Mouse (Mus musculus): ENCODE measurements at regions not wholly inside any gene's neighbourhood (a gene's known extent, or its start where the extent isn't known, plus 50 kb on each side); places are given as distances from the start of the nearest gene placed in this dataset.
A peak's percentile ranks its signal among the peaks of the same experiment; 100 is the strongest.

GRCm38 (mm10) chr8:127885831-127886230 is 472.6 kb upstream of the Nrp1 start:
- ATAC-seq (ENCODE audit: low FRiP score) (no peak), DNase-seq (ENCODE audit: low spot score, missing footprints) (no peak)
- H3K9me3 ChIP-seq (ENCODE audit: control insufficient read depth, low read length), result no peaks in the 10 kb centered on the region
- no peaks in the 10 kb centered on the region for H3K36me3 ChIP-seq (ENCODE audit: control insufficient read depth, insufficient read depth, low read length)
- H3K9ac ChIP-seq (ENCODE audit: low read length), result no peak overlapping the region
- whole genome bisulfite sequencing, result 81% methylated on average over 3 of the region's 3 CpGs
- no peak overlapping the region for H3K4me3 ChIP-seq (ENCODE audit: low read depth, low read length)
- no peaks in the 10 kb centered on the region for H3K4me1 ChIP-seq (ENCODE audit: control insufficient read depth, insufficient read depth, low read length)
- H3K27ac ChIP-seq (ENCODE audit: low read depth, low read length), result no peak overlapping the region
- H3K27me3 ChIP-seq (ENCODE audit: control insufficient read depth, insufficient read depth, low read length), result no peaks in the 10 kb centered on the region
- H3K4me2 ChIP-seq, result no peak overlapping the region

GRCm38 (mm10) chr8:127890729-127891128 is 467.7 kb upstream of the Nrp1 start:
- Histone ChIP-seq H3K4me2 (no peak overlapping the region), H3K9ac (ENCODE audit: low read length) (no peak overlapping the region), H3K4me1 (ENCODE audit: control insufficient read depth, insufficient read depth, low read length) (no peaks in the 10 kb centered on the region), H3K27me3 (ENCODE audit: control insufficient read depth, insufficient read depth, low read length) (no peaks in the 10 kb centered on the region), H3K27ac (ENCODE audit: low read depth, low read length) (no peak overlapping the region), H3K36me3 (ENCODE audit: control insufficient read depth, insufficient read depth, low read length) (no peaks in the 10 kb centered on the region), H3K9me3 (ENCODE audit: control insufficient read depth, low read length) (no peaks in the 10 kb centered on the region), H3K4me3 (ENCODE audit: low read depth, low read length) (no peak overlapping the region)
- ATAC-seq (ENCODE audit: low FRiP score) (no peak), DNase-seq (ENCODE audit: low spot score, missing footprints) (peak; percentile 14)
- WGBS, result 61% methylated on average over 6 of the region's 6 CpGs

- H3K4me3 ChIP-seq (ENCODE audit: low read depth, low read length), result no peak overlapping the region
- H3K4me2 ChIP-seq, result no peak overlapping the region
- DNase-seq (ENCODE audit: low spot score, missing footprints) (peak; percentile 73), ATAC-seq (ENCODE audit: low FRiP score) (no peak)
- H3K27ac ChIP-seq (ENCODE audit: low read depth, low read length), result no peak overlapping the region
- no peaks in the 10 kb centered on the region for H3K27me3 ChIP-seq (ENCODE audit: control insufficient read depth, insufficient read depth, low read length)
- H3K4me1 ChIP-seq (ENCODE audit: control insufficient read depth, insufficient read depth, low read length), result no peaks in the 10 kb centered on the region
- no peak overlapping the region for H3K9ac ChIP-seq (ENCODE audit: low read length)
- no peaks in the 10 kb centered on the region for H3K36me3 ChIP-seq (ENCODE audit: control insufficient read depth, insufficient read depth, low read length)
- H3K9me3 ChIP-seq (ENCODE audit: control insufficient read depth, low read length), result no peaks in the 10 kb centered on the region
Observed at GRCm38 (mm10) chr8:127894284-127894683, 464.1 kb upstream of the Nrp1 start.

- Histone ChIP-seq H3K9me3 (ENCODE audit: control insufficient read depth, low read length) (no peaks in the 10 kb centered on the region), H3K9ac (ENCODE audit: low read length) (no peak overlapping the region), H3K4me3 (ENCODE audit: low read depth, low read length) (no peak overlapping the region), H3K27me3 (ENCODE audit: control insufficient read depth, insufficient read depth, low read length) (no peaks in the 10 kb centered on the region), H3K4me1 (ENCODE audit: control insufficient read depth, insufficient read depth, low read length) (no peaks in the 10 kb centered on the region), H3K4me2 (no peak overlapping the region), H3K27ac (ENCODE audit: low read depth, low read length) (no peak overlapping the region), H3K36me3 (ENCODE audit: control insufficient read depth, insufficient read depth, low read length) (no peaks in the 10 kb centered on the region)
- ATAC-seq (ENCODE audit: low FRiP score) (no peak), DNase-seq (ENCODE audit: low spot score, missing footprints) (no peak)
- 95% methylated on average over 5 of the region's 5 CpGs for WGBS
Observed at GRCm38 (mm10) chr8:127908436-127908835, 450.0 kb upstream of the Nrp1 start.

- Histone ChIP-seq H3K9me3 (ENCODE audit: control insufficient read depth, low read length) (no peaks in the 10 kb centered on the region), H3K36me3 (ENCODE audit: control insufficient read depth, insufficient read depth, low read length) (no peaks in the 10 kb centered on the region), H3K4me3 (ENCODE audit: low read depth, low read length) (no peak overlapping the region), H3K4me1 (ENCODE audit: control insufficient read depth, insufficient read depth, low read length) (no peaks in the 10 kb centered on the region), H3K27ac (ENCODE audit: low read depth, low read length) (no peak overlapping the region), H3K9ac (ENCODE audit: low read length) (no peak overlapping the region), H3K4me2 (no peak overlapping the region), H3K27me3 (ENCODE audit: control insufficient read depth, insufficient read depth, low read length) (no peaks in the 10 kb centered on the region)
- WGBS, result 82% methylated on average over 2 of the region's 2 CpGs
- no peak for DNase-seq (ENCODE audit: low spot score, missing footprints)
- ATAC-seq (ENCODE audit: low FRiP score), result no peak
Observed at GRCm38 (mm10) chr8:127909580-127909979, 448.8 kb upstream of the Nrp1 start.

- ATAC-seq (ENCODE audit: low FRiP score), result no peak
Observed at GRCm38 (mm10) chr8:127914086-127914485, 444.3 kb upstream of the Nrp1 start.

GRCm38 (mm10) chr8:127914914-127915313 is 443.5 kb upstream of the Nrp1 start:
- 83% methylated on average over 2 of the region's 2 CpGs for WGBS
- H3K9ac ChIP-seq (ENCODE audit: low read length), result no peak overlapping the region
- H3K4me1 ChIP-seq (ENCODE audit: control insufficient read depth, insufficient read depth, low read length), result no peaks in the 10 kb centered on the region
- ATAC-seq (ENCODE audit: low FRiP score), result no peak
- H3K27ac ChIP-seq (ENCODE audit: low read depth, low read length), result no peak overlapping the region
- no peaks in the 10 kb centered on the region for H3K36me3 ChIP-seq (ENCODE audit: control insufficient read depth, insufficient read depth, low read length)
- H3K9me3 ChIP-seq (ENCODE audit: control insufficient read depth, low read length), result no peaks in the 10 kb centered on the region
- H3K27me3 ChIP-seq (ENCODE audit: control insufficient read depth, insufficient read depth, low read length), result no peaks in the 10 kb centered on the region
- H3K4me3 ChIP-seq (ENCODE audit: low read depth, low read length), result no peak overlapping the region
- no peak overlapping the region for H3K4me2 ChIP-seq
- DNase-seq (ENCODE audit: low spot score, missing footprints), result no peak

More at GRCm38 (mm10) chr8:127914086-127914485, 444.3 kb upstream of the Nrp1 start:
- no peak for DNase-seq (ENCODE audit: low spot score, missing footprints)
- Histone ChIP-seq H3K4me2 (no peak overlapping the region), H3K9ac (ENCODE audit: low read length) (no peak overlapping the region), H3K36me3 (ENCODE audit: control insufficient read depth, insufficient read depth, low read length) (no peaks in the 10 kb centered on the region), H3K9me3 (ENCODE audit: control insufficient read depth, low read length) (no peaks in the 10 kb centered on the region), H3K27me3 (ENCODE audit: control insufficient read depth, insufficient read depth, low read length) (no peaks in the 10 kb centered on the region), H3K4me3 (ENCODE audit: low read depth, low read length) (no peak overlapping the region), H3K4me1 (ENCODE audit: control insufficient read depth, insufficient read depth, low read length) (no peaks in the 10 kb centered on the region), H3K27ac (ENCODE audit: low read depth, low read length) (no peak overlapping the region)
- 82% methylated on average over 3 of the region's 3 CpGs for WGBS

GRCm38 (mm10) chr8:127915591-127916028 is 442.8 kb upstream of the Nrp1 start:
- ATAC-seq (ENCODE audit: low FRiP score), result no peak
- H3K36me3 ChIP-seq (ENCODE audit: control insufficient read depth, insufficient read depth, low read length), result no peaks in the 10 kb centered on the region
- H3K27ac ChIP-seq (ENCODE audit: low read depth, low read length), result no peak overlapping the region
- 72% methylated on average over 2 of the region's 2 CpGs for WGBS
- no peak overlapping the region for H3K4me2 ChIP-seq
- no peak for DNase-seq (ENCODE audit: low spot score, missing footprints)
- H3K9ac ChIP-seq (ENCODE audit: low read length), result no peak overlapping the region
- H3K9me3 ChIP-seq (ENCODE audit: control insufficient read depth, low read length), result no peaks in the 10 kb centered on the region
- H3K4me1 ChIP-seq (ENCODE audit: control insufficient read depth, insufficient read depth, low read length), result no peaks in the 10 kb centered on the region
- H3K27me3 ChIP-seq (ENCODE audit: control insufficient read depth, insufficient read depth, low read length), result no peaks in the 10 kb centered on the region
- no peak overlapping the region for H3K4me3 ChIP-seq (ENCODE audit: low read depth, low read length)

GRCm38 (mm10) chr8:127921925-127922324 is 436.5 kb upstream of the Nrp1 start:
- 91% methylated on average over 1 of the region's 1 CpGs for WGBS
- no peak overlapping the region for H3K27ac ChIP-seq (ENCODE audit: low read depth, low read length)
- no peaks in the 10 kb centered on the region for H3K27me3 ChIP-seq (ENCODE audit: control insufficient read depth, insufficient read depth, low read length)
- H3K9me3 ChIP-seq (ENCODE audit: control insufficient read depth, low read length), result no peaks in the 10 kb centered on the region
- no peak for DNase-seq (ENCODE audit: low spot score, missing footprints)
- H3K4me3 ChIP-seq (ENCODE audit: low read depth, low read length), result no peak overlapping the region
- ATAC-seq (ENCODE audit: low FRiP score), result no peak
- H3K4me1 ChIP-seq (ENCODE audit: control insufficient read depth, insufficient read depth, low read length), result no peaks in the 10 kb centered on the region
- H3K36me3 ChIP-seq (ENCODE audit: control insufficient read depth, insufficient read depth, low read length), result no peaks in the 10 kb centered on the region
- no peak overlapping the region for H3K4me2 ChIP-seq
- no peak overlapping the region for H3K9ac ChIP-seq (ENCODE audit: low read length)

GRCm38 (mm10) chr8:127923321-127923720 is 435.1 kb upstream of the Nrp1 start:
- WGBS, result 93% methylated on average over 4 of the region's 4 CpGs
- H3K27ac ChIP-seq (ENCODE audit: low read depth, low read length), result no peak overlapping the region
- DNase-seq (ENCODE audit: low spot score, missing footprints) (no peak), ATAC-seq (ENCODE audit: low FRiP score) (no peak)
- no peaks in the 10 kb centered on the region for H3K4me1 ChIP-seq (ENCODE audit: control insufficient read depth, insufficient read depth, low read length)
- no peaks in the 10 kb centered on the region for H3K36me3 ChIP-seq (ENCODE audit: control insufficient read depth, insufficient read depth, low read length)
- H3K27me3 ChIP-seq (ENCODE audit: control insufficient read depth, insufficient read depth, low read length), result no peaks in the 10 kb centered on the region
- no peaks in the 10 kb centered on the region for H3K9me3 ChIP-seq (ENCODE audit: control insufficient read depth, low read length)
- H3K9ac ChIP-seq (ENCODE audit: low read length), result no peak overlapping the region
- no peak overlapping the region for H3K4me2 ChIP-seq
- no peak overlapping the region for H3K4me3 ChIP-seq (ENCODE audit: low read depth, low read length)
